Mouse (Mus musculus) thymus, postnatal 10 days (tissue): ENCODE measurements around the gene Fbln2.

Experiments
- DNase-seq, 2 experiments: peaks; one replicate each; pipeline ENCODE4 v3.0.0; 2021; ENCODE audit warnings: low spot score in 2 of 2

Fbln2 gene

DNA sequence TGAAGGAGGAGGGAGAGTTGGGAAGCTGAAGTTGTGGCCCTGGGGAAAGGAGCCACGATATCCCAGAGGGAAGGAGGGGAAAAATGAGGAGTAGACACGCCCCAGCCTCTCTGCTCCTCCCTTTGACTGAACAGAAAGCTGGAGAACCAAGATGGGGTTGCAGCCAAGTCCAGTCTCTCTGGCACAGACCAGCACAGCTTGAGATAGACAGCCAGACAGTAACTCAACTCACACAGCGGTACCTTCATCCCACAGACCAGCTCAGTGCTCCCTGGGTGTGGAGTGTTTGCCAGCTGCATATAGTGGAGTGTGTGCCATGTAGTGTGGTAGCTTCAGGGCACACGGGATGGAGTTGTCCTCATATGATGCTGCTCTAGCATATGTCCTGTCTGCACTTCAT is 16.7 kb downstream of the Fbln2 start:
- no peak for DNase-seq

GRCm38 (mm10) chr6:91231000-91231399 is 18.7 kb downstream of the Fbln2 start:
- DNase-seq = no peak

GRCm38 (mm10) chr6:91231523-91231922 is 19.3 kb downstream of the Fbln2 start:
- no peak for DNase-seq

GRCm38 (mm10) chr6:91233011-91233410 is 20.8 kb downstream of the Fbln2 start:
- DNase-seq = no peak

GRCm38 (mm10) chr6:91233424-91234015 is 21.3 kb downstream of the Fbln2 start:
- no peak for DNase-seq

DNA sequence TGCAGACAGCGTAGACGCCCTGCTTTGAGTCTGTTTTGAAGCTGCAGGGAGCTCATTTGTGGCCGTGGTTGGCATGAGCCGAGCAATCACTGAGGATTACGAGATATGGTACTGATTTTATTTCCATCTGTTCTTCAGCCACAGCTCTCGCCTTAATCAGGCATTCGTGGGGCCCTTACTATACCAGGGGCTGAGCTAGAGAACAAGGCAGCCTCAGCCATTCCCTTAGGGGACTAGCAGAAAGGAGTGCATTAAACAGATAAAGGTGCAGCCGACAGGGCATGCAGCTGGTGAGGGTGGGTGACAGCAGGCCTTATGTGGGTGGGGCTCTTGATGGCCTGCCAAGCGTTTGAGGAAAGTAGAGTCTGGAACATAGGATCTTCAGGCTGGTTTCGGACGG is 23.8 kb downstream of the Fbln2 start:
- no peak for DNase-seq

- no peak for DNase-seq
Observed at GRCm38 (mm10) chr6:91236429-91236828, 24.2 kb downstream of the Fbln2 start.

DNA sequence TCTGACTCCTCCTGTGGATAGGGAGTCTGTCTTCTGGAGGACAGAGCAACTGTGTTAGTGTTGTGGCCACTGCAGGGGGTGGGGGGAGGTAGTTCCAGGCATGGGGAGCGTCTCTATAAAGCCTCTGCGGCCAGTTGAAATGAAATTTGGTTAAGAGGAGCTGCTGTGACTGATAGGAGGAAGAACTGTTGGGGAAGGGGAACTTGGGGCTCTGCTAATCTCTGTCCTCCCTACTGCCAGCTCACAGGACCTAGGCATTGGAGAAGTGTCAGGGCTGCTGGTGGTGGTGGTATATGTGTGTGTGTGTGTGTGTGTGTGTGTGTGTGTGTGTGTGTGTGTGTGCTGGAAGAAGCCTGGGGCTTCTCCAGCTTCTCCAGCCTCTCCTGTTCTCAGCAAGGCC is 25.0 kb downstream of the Fbln2 start:
- no peak for DNase-seq

GRCm38 (mm10) chr6:91240537-91240936 is 28.3 kb downstream of the Fbln2 start:
- no peak for DNase-seq

DNA sequence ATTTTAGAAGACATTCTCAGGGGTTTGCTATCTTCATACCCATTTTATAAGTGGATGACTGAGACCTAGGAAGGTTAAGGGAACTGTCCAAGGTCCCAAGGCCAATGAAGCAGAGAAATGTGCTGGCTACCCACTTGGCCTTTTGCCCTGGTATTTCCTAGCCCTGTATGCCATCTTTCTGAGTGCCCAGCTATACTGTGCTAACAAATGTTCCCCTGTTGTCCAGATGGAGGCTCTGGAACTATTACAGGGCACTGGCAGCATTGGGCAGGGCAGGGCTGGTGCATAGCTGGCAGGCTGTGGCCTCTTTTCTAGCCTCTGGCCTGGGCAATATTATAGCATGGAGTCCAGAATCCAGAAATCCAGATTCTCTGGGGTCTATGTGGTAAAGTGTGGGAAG is 28.7 kb downstream of the Fbln2 start:
- DNase-seq = no peak

DNA sequence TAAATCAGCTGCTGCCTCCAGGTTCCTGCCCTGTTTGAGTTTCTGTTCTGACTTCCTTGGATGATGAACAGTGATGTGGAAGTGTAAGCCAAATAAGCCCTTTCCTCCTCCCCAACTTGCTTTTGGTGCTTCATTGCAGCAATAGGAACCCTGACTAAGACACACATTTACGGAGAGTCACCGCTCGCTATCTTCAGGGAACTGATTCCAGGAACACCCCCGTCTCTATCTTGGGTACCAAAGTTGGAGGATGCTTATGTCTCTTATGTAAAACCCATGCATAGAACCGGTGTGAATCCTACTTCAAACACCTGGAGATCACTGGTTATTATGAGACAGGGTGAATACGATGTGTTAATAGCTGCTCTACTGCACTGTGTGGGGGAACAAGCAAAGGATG is 31.1 kb downstream of the Fbln2 start:
- no peak for DNase-seq

DNA sequence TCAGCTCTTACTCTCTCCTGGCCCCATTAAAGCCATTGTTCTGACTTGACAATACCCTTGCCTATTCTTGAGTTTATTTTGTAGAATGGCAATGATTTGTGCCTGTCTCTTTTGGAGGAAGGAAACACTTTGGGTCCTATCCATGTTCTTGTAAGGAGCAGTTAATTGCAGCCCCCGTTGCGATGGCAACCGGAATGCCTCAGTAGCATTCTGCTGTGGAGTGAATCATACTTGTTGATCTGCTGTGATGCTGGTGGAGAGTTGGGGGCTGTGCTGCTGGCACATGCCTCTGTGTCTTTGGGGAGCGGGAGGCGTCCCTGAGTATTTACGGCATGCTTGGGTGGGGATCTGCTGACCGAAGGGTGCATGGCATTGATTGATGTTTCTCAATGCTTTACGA is 32.1 kb downstream of the Fbln2 start:
- no peak for DNase-seq

DNA sequence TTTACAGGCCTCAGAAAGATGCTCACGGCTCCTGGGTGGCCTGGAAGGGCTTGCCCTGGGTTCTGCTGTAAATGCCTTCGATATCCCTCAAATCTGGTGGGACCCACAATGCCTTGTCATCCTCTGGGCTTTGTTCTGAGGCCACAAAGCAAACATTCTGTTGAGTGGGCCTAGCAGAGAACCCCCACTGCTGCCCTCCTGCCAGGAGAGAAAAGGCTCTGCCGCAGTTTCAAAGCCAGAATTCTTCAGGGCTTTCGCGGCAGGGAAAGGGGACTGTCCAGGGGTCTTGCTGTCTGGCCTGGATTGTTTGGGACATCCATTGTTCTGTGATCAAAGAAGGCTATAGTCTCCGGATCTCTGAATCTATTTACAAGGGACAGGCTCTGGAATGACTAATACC is 33.1 kb downstream of the Fbln2 start:
- no peak for DNase-seq

GRCm38 (mm10) chr6:91247343-91247742 is 35.1 kb downstream of the Fbln2 start:
- DNase-seq = no peak

GRCm38 (mm10) chr6:91248627-91249026 is 36.4 kb downstream of the Fbln2 start:
- DNase-seq = no peak

- DNase-seq = no peak
Observed at GRCm38 (mm10) chr6:91249797-91250196, 37.5 kb downstream of the Fbln2 start.

DNA sequence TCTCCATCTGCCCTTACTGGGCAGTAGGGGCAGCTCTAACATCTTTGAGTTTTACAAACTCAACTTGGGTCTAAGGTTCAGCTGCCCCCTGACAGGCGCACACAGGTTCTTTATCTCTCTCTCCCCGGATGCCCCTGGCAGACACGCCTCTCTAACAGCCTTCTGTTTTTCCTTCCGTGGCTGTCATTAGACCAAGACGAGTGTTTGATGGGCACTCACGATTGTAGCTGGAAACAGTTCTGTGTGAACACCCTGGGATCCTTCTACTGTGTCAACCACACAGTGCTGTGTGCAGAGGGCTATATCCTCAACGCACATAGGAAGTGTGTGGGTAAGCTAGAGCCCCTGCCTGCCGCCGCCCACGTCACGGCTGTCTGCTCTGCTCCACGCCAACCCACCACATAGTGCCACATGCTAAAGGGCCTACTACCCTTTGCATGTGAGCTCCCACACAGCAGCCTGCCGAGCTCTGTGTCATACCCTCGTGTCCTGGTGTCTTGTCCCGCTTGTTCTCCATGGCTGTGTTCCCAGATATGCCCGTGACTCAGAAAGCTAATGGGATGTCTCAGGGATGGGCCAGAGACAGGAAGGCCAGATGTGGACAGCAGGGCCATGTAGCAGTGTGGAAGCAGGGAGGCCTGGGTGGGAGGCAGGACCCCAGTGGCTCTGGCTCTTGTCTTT is 47.3 kb downstream of the Fbln2 start:
- DNase-seq = peak in 1 of 2 experiments; percentile 22

GRCm38 (mm10) chr6:91260347-91260986 is 48.2 kb downstream of the Fbln2 start:
- no peak for DNase-seq

- no peak for DNase-seq
Observed at GRCm38 (mm10) chr6:91260987-91261367, 48.7 kb downstream of the Fbln2 start.

DNA sequence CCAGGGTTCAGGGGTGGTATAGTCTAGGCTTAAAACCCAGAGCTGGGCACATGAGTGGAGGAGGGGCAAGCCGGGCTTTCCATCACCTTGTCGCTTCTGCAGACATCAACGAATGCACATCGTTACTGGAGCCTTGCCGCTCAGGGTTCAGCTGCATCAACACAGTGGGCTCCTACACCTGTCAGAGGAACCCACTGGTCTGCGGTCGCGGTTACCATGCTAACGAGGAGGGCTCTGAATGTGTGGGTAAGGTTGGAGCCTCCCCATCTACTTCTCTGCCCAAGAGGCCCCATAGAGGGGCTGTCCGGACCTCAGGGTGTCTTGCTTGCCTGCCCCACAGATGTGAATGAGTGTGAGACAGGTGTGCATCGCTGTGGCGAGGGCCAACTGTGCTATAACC is 53.4 kb downstream of the Fbln2 start:
- peak; percentile 55 to 63 for DNase-seq

DNA sequence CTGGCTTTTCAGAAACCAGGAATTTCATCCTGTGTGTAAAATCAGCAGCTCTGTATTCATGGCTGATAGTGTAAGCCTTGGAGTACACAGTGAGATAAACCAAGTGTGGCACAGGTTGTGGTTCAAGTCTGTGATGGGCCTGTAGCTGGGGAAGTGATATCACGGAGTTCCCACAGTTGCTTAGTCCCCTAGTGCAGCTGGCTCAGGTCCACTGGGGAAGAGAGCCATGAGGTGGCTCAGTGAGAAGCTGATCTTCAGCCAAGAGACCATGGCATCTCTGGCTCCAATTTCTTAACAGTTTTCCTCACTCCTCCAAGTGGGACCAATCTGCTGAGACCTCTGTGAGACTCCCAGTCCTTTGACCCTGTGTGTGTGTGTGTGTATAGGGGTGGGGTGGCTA is 54.4 kb downstream of the Fbln2 start:
- no peak for DNase-seq

GRCm38 (mm10) chr6:91268318-91268717 is 56.1 kb downstream of the Fbln2 start:
- peak; percentile 44 to 56 for DNase-seq

GRCm38 (mm10) chr6:91277549-91277948 is 65.3 kb downstream of the Fbln2 start:
- peak; percentile 16 to 68 for DNase-seq
